In the genomic region with DNA sequence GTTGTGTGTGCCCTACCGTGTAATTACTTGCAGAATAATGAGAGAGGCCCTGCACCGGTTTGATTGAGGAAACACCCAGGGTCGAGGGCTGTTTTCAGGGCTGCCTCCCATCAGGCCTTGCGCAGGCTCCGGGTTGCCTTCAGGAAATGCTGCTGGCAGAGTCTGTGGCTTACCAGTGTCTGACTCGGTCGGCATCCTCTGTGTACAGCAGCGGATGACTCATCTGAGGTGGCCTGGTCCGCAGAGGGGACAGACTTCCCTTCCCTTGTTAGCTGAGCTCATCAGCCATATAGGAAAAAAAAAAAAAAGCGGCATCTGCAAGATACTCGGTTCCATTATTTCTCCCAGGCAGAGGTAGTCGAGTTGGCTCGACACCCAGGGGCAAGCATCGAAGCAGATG, we compare ENCODE assay signal across 8 mouse cellular contexts.
A peak's percentile ranks its signal among the peaks of the same experiment; 100 is the strongest.
DNase-seq lines count a peak whose midpoint lies in the region; ATAC-seq and TF ChIP-seq lines count a peak whose summit lies in the region.

No protein-coding gene starts in this region.

- WGBS in forebrain, embryonic 16.5 days = 41% methylated on average over 14 of the region's 14 CpGs
- 61% methylated on average over 14 of the region's 14 CpGs for WGBS in intestine, embryonic 15.5 days
- WGBS in liver, embryonic 14.5 days (ENCODE audit: insufficient replicate concordance) = 20% methylated on average over 14 of the region's 14 CpGs
- 48% methylated on average over 14 of the region's 14 CpGs for WGBS in neural tube, embryonic 12.5 days

- H3K27ac ChIP-seq in forebrain, embryonic 16.5 days (ENCODE audit: low read length) = no peak overlapping the region
- H3K27ac ChIP-seq in intestine, embryonic 15.5 days = no peak overlapping the region
- H3K27ac ChIP-seq in liver, embryonic 14.5 days = no peak overlapping the region
- H3K27ac ChIP-seq in neural tube, embryonic 12.5 days = peak overlapping the region; percentile 7; the same call in 1 of the 2 replicates

- H3K9ac ChIP-seq in forebrain, embryonic 16.5 days (replicated peaks; ENCODE audit: low read depth, low read length) = 0 out of 2 replicates have a peak overlapping the region, but pooled peaks have one; percentile 27
- H3K9ac ChIP-seq in intestine, embryonic 15.5 days = no peak overlapping the region
- H3K9ac ChIP-seq in liver, embryonic 14.5 days (replicated peaks) = no peak overlapping the region
- H3K9ac ChIP-seq in neural tube, embryonic 12.5 days = no peak overlapping the region; the same call in 1 of the 2 replicates

- ATAC-seq in forebrain, embryonic 16.5 days = peak; percentile 80
- peak; percentile 56; the same call in 1 of the 2 replicates for ATAC-seq in intestine, embryonic 15.5 days
- ATAC-seq in liver, embryonic 14.5 days (ENCODE audit: insufficient read depth) = peak; percentile 55; the same call in 1 of the 2 replicates
- ATAC-seq in neural tube, embryonic 12.5 days (ENCODE audit: low FRiP score, low read depth) = peak; percentile 85

- no peak for TF ChIP-seq CTCF in liver, embryonic 14.5 days (IDR thresholded peaks at IDR 0.05; ENCODE audit: low read depth)

- no peak overlapping the region for H3K4me3 ChIP-seq in forebrain, embryonic 16.5 days (replicated peaks; ENCODE audit: low read length)
- H3K4me3 ChIP-seq in intestine, embryonic 15.5 days (replicated peaks) = no peak overlapping the region
- no peak overlapping the region for H3K4me3 ChIP-seq in liver, embryonic 14.5 days (ENCODE audit: insufficient read depth in 1 of 2, low read depth in 2 of 2, low read length in 2 of 2)
- H3K4me3 ChIP-seq in neural tube, embryonic 12.5 days = no peak overlapping the region

- no peaks in the 10 kb centered on the region for H3K9me3 ChIP-seq in forebrain, embryonic 16.5 days (ENCODE audit: control insufficient read depth, low read length)
- no peaks in the 10 kb centered on the region for H3K9me3 ChIP-seq in intestine, embryonic 15.5 days
- H3K9me3 ChIP-seq in liver, embryonic 14.5 days (ENCODE audit: control insufficient read depth, low read length) = no peaks in the 10 kb centered on the region
- H3K9me3 ChIP-seq in neural tube, embryonic 12.5 days = no peaks in the 10 kb centered on the region

- H3K4me1 ChIP-seq in forebrain, embryonic 16.5 days (replicated peaks; ENCODE audit: control insufficient read depth, insufficient read depth, low read length) = peaks cover 4% of the 10 kb centered on the region; the same call in 1 of the 2 replicates
- no peaks in the 10 kb centered on the region for H3K4me1 ChIP-seq in intestine, embryonic 15.5 days (replicated peaks)
- no peaks in the 10 kb centered on the region for H3K4me1 ChIP-seq in liver, embryonic 14.5 days (replicated peaks; ENCODE audit: control insufficient read depth in 2 of 2, insufficient read depth in 2 of 2, low read length in 1 of 2)
- H3K4me1 ChIP-seq in neural tube, embryonic 12.5 days = peaks cover 10% of the 10 kb centered on the region; the same call in 1 of the 2 replicates

- no peaks in the 10 kb centered on the region for H3K27me3 ChIP-seq in forebrain, embryonic 16.5 days (replicated peaks; ENCODE audit: control insufficient read depth, insufficient read depth, low read length)
- H3K27me3 ChIP-seq in intestine, embryonic 15.5 days (replicated peaks) = no peaks in the 10 kb centered on the region
- no peaks in the 10 kb centered on the region for H3K27me3 ChIP-seq in liver, embryonic 14.5 days (ENCODE audit: control insufficient read depth, insufficient read depth, low read length)
- peaks cover 6% of the 10 kb centered on the region; the same call in 1 of the 2 replicates for H3K27me3 ChIP-seq in neural tube, embryonic 12.5 days (replicated peaks)

- H3K4me2 ChIP-seq in forebrain, embryonic 16.5 days (ENCODE audit: low read length) = no peak overlapping the region
- no peak overlapping the region for H3K4me2 ChIP-seq in intestine, embryonic 15.5 days (replicated peaks)
- H3K4me2 ChIP-seq in liver, embryonic 14.5 days (ENCODE audit: low read depth) = peak overlapping the region; percentile 24; the same call in 1 of the 2 replicates
- no peak overlapping the region; the same call in 1 of the 2 replicates for H3K4me2 ChIP-seq in neural tube, embryonic 12.5 days (replicated peaks)

- DNase-seq in layer of hippocampus, adult 9-10 months (ENCODE audit: low spot score) = peak; percentile 29
- no peak for DNase-seq in layer of hippocampus, postnatal 10 days (ENCODE audit: low spot score in 2 of 2)
- peak; percentile 47 for DNase-seq in adrenal gland, adult 18-20 months (ENCODE audit: low spot score in 2 of 2)
- peak in 1 of 3 experiments; percentile 38 for DNase-seq in liver, embryonic 14.5 days (ENCODE audit: low read depth in 3 of 3, low spot score in 3 of 3)
- DNase-seq in ovary, postnatal 10 days (ENCODE audit: low spot score) = no peak

- no peaks in the 10 kb centered on the region for H3K36me3 ChIP-seq in forebrain, embryonic 16.5 days (ENCODE audit: control insufficient read depth, insufficient read depth)
- H3K36me3 ChIP-seq in intestine, embryonic 15.5 days = no peaks in the 10 kb centered on the region
- no peaks in the 10 kb centered on the region for H3K36me3 ChIP-seq in liver, embryonic 14.5 days (replicated peaks; ENCODE audit: control insufficient read depth, insufficient read depth, low read depth)
- no peaks in the 10 kb centered on the region for H3K36me3 ChIP-seq in neural tube, embryonic 12.5 days

- TF ChIP-seq EP300 in liver, embryonic 14.5 days (IDR thresholded peaks at IDR 0.05; ENCODE audit: low read depth) = no peak

Comparison
In these comparisons a context has a peak if more than half of its experiments do, and no peak if none do; other contexts are left out.
1. DNase-seq: peak in layer of hippocampus, adult 9-10 months (single experiment) and adrenal gland, adult 18-20 months (2 of 2); none in layer of hippocampus, postnatal 10 days (0 of 2) and ovary, postnatal 10 days (single experiment).
2. Peak in every context shown above with its lines, with median percentiles within 50 percentile points of each other: ATAC-seq.